Comparison of ENCODE assay signal across 17 mouse cellular contexts in genomic region chr4:87403354-87403753, GRCm38 (mm10).
DNase-seq lines count a peak whose midpoint lies in the region; ATAC-seq lines count a peak whose summit lies in the region.
"Had no signal": no experiment of that assay in that cellular context is flagged by ENCODE, and none has a peak within 500 bp of the region (broad histone marks: within the 10 kb centered on the region; RNA-seq: fewer than 3 reads in every experiment).

No protein-coding gene starts in this region.

- peak; percentile 19 for DNase-seq in kidney, postnatal 10 days
- no peak for DNase-seq in kidney, adult 8-10 months
- DNase-seq in brain, adult 2 months (ENCODE audit: low read depth, low spot score), result peak; percentile 36
- peak; percentile 79 for DNase-seq in embryonic facial prominence, embryonic 14.5 days (ENCODE audit: low spot score)
- peak; percentile 83 for DNase-seq in lung, postnatal 10 days
- no peak for DNase-seq in adrenal gland, postnatal 10 days
- DNase-seq in thymus, postnatal 10 days (ENCODE audit: low spot score in 2 of 2), result no peak
- DNase-seq: cerebellum, adult 11-12 months; gastrocnemius, postnatal 36 days; kidney, postnatal 25 days; layer of hippocampus, postnatal 36 days; right cerebral cortex, postnatal 25 days had no signal

- no peak overlapping the region for H3K9ac ChIP-seq in embryonic facial prominence, embryonic 14.5 days (ENCODE audit: low read depth, low read length)
- no peak overlapping the region for H3K9ac ChIP-seq in forebrain, embryonic 16.5 days (replicated peaks; ENCODE audit: low read depth, low read length)
- H3K9ac ChIP-seq: heart, embryonic 15.5 days; liver, embryonic 14.5 days had no signal

- H3K27ac ChIP-seq in embryonic facial prominence, embryonic 14.5 days (replicated peaks; ENCODE audit: low read depth, low read length), result no peak overlapping the region
- no peak overlapping the region for H3K27ac ChIP-seq in forebrain, embryonic 16.5 days (ENCODE audit: low read length)
- H3K27ac ChIP-seq: forebrain, embryonic 10.5 days; heart, embryonic 15.5 days; liver, embryonic 14.5 days had no signal

- no peak for ATAC-seq in embryonic facial prominence, embryonic 14.5 days (ENCODE audit: low read depth)
- no peak for ATAC-seq in forebrain, embryonic 16.5 days

- H3K36me3 ChIP-seq in embryonic facial prominence, embryonic 14.5 days (ENCODE audit: control insufficient read depth, insufficient read depth, low read length), result no peaks in the 10 kb centered on the region
- H3K36me3 ChIP-seq in forebrain, embryonic 16.5 days (ENCODE audit: control insufficient read depth, insufficient read depth), result no peaks in the 10 kb centered on the region
- H3K36me3 ChIP-seq: forebrain, embryonic 10.5 days; G1E; heart, embryonic 15.5 days had no signal

- 20% methylated on average over 6 of the region's 6 CpGs for WGBS in embryonic facial prominence, embryonic 14.5 days
- WGBS in forebrain, embryonic 16.5 days, result 60% methylated on average over 6 of the region's 6 CpGs

- H3K4me2 ChIP-seq in embryonic facial prominence, embryonic 14.5 days (ENCODE audit: low read depth, low read length), result peak overlapping the region; percentile 32
- H3K4me2 ChIP-seq in forebrain, embryonic 16.5 days (ENCODE audit: low read length), result no peak overlapping the region
- H3K4me2 ChIP-seq: heart, embryonic 15.5 days had no signal

- no peaks in the 10 kb centered on the region for H3K9me3 ChIP-seq in embryonic facial prominence, embryonic 14.5 days (ENCODE audit: control insufficient read depth, low read length)
- no peaks in the 10 kb centered on the region for H3K9me3 ChIP-seq in forebrain, embryonic 16.5 days (ENCODE audit: control insufficient read depth, low read length)
- H3K9me3 ChIP-seq: forebrain, embryonic 10.5 days; G1E; heart, embryonic 15.5 days had no signal

- H3K4me1 ChIP-seq in embryonic facial prominence, embryonic 14.5 days (ENCODE audit: control insufficient read depth, insufficient read depth, low read length), result 0 out of 2 replicates have a peak, but pooled peaks cover 13% of the 10 kb centered on the region
- peaks cover 8% of the 10 kb centered on the region; the same call in 1 of the 2 replicates for H3K4me1 ChIP-seq in forebrain, embryonic 16.5 days (replicated peaks; ENCODE audit: control insufficient read depth, insufficient read depth, low read length)

- H3K4me3 ChIP-seq in embryonic facial prominence, embryonic 14.5 days (ENCODE audit: low read depth, low read length), result no peak overlapping the region
- H3K4me3 ChIP-seq in forebrain, embryonic 16.5 days (replicated peaks; ENCODE audit: low read length), result no peak overlapping the region
- H3K4me3 ChIP-seq: forebrain, embryonic 10.5 days; heart, embryonic 15.5 days had no signal

- no peaks in the 10 kb centered on the region for H3K27me3 ChIP-seq in embryonic facial prominence, embryonic 14.5 days (replicated peaks; ENCODE audit: control insufficient read depth, insufficient read depth, low read length)
- H3K27me3 ChIP-seq in forebrain, embryonic 16.5 days (replicated peaks; ENCODE audit: control insufficient read depth, insufficient read depth, low read length), result no peaks in the 10 kb centered on the region
- H3K27me3 ChIP-seq: heart, embryonic 15.5 days had no signal

Comparison
In these comparisons a context has a peak if more than half of its experiments do, and no peak if none do; other contexts are left out.
1. DNase-seq: peak in kidney, postnatal 10 days (single experiment), brain, adult 2 months (single experiment), embryonic facial prominence, embryonic 14.5 days (single experiment) and lung, postnatal 10 days (single experiment); none in kidney, adult 8-10 months (0 of 2), adrenal gland, postnatal 10 days (single experiment) and thymus, postnatal 10 days (0 of 2).